Mouse (Mus musculus): Measurements from ENCODE around the gene Plekha7.

DNA sequence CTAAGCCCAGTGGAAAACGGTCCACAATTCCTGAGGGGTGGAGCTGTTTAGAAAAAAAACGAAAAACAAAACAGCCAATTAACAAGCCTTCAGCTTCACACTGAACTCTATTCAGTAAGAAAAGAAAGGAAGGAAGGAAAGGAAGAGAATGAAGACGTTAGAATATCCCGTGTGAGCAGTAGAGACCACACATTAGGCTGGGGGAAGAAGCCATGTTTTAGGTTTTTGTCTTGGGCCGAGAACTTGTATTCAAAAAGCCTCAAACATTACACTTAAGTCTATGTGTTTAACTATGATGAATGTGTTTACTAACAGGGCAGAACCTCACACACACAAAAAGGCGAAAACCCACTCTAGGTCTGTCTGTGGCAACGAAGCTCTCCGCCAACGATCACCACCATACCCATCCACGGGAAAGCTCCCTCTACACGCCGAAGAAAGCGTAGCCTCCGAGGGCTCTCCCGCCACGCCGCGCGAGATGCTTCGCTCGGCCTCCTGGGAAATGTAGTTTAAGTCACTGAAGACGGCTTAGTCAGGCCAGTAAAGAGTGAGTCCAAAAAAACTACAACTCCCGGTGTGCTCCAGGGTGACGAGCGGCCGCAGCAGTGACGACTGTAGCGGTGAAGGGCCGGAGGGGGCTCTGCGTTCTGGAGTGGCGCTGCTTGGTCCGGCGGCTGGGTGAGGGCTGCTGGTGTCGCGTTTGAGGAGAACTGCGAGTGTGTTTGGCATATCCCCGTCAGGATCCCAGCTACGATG lies 215.3 kb downstream of the Plekha7 start:
- TF ChIP-seq POLR2A (IDR thresholded peaks at IDR 0.05; ENCODE audit: borderline replicate concordance, insufficient read depth, low read length): peak; percentile 94
- TF ChIP-seq CTCF (IDR thresholded peaks at IDR 0.05; ENCODE audit: borderline replicate concordance, insufficient read depth, low read depth, low read length): peak; percentile 39; the same call in 1 of the 2 replicates
